Mouse (Mus musculus) cortical plate, adult 2 months (tissue): Measurements from ENCODE around the gene Tnrc6c.

Experiments
- CTCF ChIP-seq: fragments of 200-500 bp; IDR thresholded peaks from 2 replicates; pipeline ENCODE4 v1.5.1; 2011; ENCODE audit warnings: mild to moderate bottlenecking, control low read depth, low read length; ENCODE audit not compliant: insufficient read depth; ENCODE audit errors: extremely low read depth
- POLR2A ChIP-seq: fragments of 200-500 bp; IDR thresholded peaks from 2 replicates; pipeline ENCODE4 v1.6.1; 2011; ENCODE audit warnings: mild to moderate bottlenecking, low read length, control low read depth; ENCODE audit not compliant: insufficient read depth; ENCODE audit errors: extremely low read depth

GRCm38 (mm10) chr11:117794035-117794551 is 140.0 kb downstream of the Tnrc6c start:
- TF ChIP-seq CTCF (no peak), POLR2A (no peak)
